In the genomic region with DNA sequence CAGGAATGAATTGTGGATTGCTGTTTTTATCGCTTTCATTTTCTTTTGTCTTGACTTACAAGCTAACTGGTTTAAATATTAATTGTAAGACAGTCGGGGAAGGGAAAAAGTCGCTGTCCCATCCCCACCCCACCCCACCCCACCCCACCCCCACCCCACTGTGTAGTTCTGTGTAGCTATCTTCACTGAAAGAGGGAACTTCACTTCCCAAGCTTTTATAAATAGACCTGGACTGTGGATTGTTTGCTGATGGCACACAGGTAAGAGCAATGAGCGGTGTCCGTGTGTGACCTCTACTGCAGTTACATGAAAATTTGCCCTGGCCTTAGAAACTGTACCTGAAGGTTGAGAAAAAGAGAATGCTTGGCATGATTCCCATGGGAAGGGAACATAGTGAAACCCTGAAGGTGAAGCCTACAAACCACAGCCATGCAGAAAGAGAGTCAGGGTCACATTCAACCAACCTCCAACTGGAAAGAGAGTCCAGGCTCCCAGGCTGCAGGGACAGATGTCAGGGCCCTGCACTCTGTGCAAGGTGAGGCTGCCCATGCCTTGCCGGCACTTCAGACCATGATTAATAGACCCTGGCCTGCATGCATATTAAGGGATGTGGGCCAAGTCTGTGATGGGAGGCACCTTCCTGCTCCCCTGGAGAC, we compare ENCODE assay signal across 18 mouse cellular contexts. TPM values are rescaled to one million over a fixed set of nuclear protein-coding genes. Genes with fewer than 3 reads are reported as not detected.
DNase-seq lines count a peak whose midpoint lies in the region; ATAC-seq and TF ChIP-seq lines count a peak whose summit lies in the region.
"Had no signal": no experiment of that assay in that cellular context is flagged by ENCODE, and none has a peak within 500 bp of the region (broad histone marks: within the 10 kb centered on the region; RNA-seq: fewer than 3 reads in every experiment).

No protein-coding gene starts in this region.

- ATAC-seq in intestine, embryonic 15.5 days, result peak; percentile 60
- no peak for ATAC-seq in monocyte, adult 5-6 weeks (replicated peaks; ENCODE audit: insufficient number of reproducible peaks, low FRiP score, low TSS enrichment, poor library complexity, severe bottlenecking)

- H3K79me2 ChIP-seq in heart, adult 2 months (replicated peaks; ENCODE audit: control insufficient read depth, insufficient read depth, low read length), result no peaks in the 10 kb centered on the region

- TF ChIP-seq CTCF in kidney, adult 2 months (conservative IDR thresholded peaks at IDR 0.05; ENCODE audit: insufficient read depth, insufficient read length, low read depth, low read length), result no peak
- TF ChIP-seq CTCF in small intestine, adult 2 months (IDR thresholded peaks at IDR 0.05; ENCODE audit: extremely low read depth, insufficient read length, insufficient replicate concordance, low read depth, low read length), result no peak
- no peak for TF ChIP-seq CTCF in heart, adult 2 months (IDR thresholded peaks at IDR 0.05)

- no peak overlapping the region for H3K4me2 ChIP-seq in intestine, embryonic 15.5 days (replicated peaks)

- peaks cover 26% of the 10 kb centered on the region for H3K4me1 ChIP-seq in intestine, embryonic 15.5 days (replicated peaks)
- H3K4me1 ChIP-seq in kidney, adult 2 months (ENCODE audit: control insufficient read depth, insufficient read depth, low read length), result peaks cover 40% of the 10 kb centered on the region
- H3K4me1 ChIP-seq in small intestine, adult 2 months (ENCODE audit: control insufficient read depth, insufficient read depth, insufficient read length, low read length), result peaks cover 37% of the 10 kb centered on the region; the same call in 1 of the 2 replicates
- H3K4me1 ChIP-seq in heart, adult 2 months (ENCODE audit: control insufficient read depth, insufficient read depth, low read length), result peaks cover 13% of the 10 kb centered on the region

- H3K9me3 ChIP-seq in intestine, embryonic 15.5 days, result no peaks in the 10 kb centered on the region
- H3K9me3 ChIP-seq: G1E; heart, embryonic 10.5 days; midbrain, embryonic 10.5 days had no signal

- 49% methylated on average over 6 of the region's 6 CpGs for WGBS in intestine, embryonic 15.5 days
- WGBS in kidney, adult 2 months, result 32% methylated on average over 6 of the region's 6 CpGs
- WGBS in small intestine, adult 2 months, result 36% methylated on average over 6 of the region's 6 CpGs
- WGBS in heart, adult 2 months, result 73% methylated on average over 6 of the region's 6 CpGs

- intact Hi-C loops in heart, adult 2 months (cut with DNase I), result no loop called here

- no peaks in the 10 kb centered on the region for H3K27me3 ChIP-seq in intestine, embryonic 15.5 days (replicated peaks)
- H3K27me3 ChIP-seq in kidney, adult 2 months (replicated peaks; ENCODE audit: control insufficient read depth, insufficient read depth, low read length), result no peaks in the 10 kb centered on the region
- no peaks in the 10 kb centered on the region for H3K27me3 ChIP-seq in small intestine, adult 2 months (ENCODE audit: control insufficient read depth, insufficient read depth, low read length)
- no peaks in the 10 kb centered on the region for H3K27me3 ChIP-seq in heart, adult 2 months (ENCODE audit: control insufficient read depth, insufficient read depth, low read length)

- H3K9ac ChIP-seq in intestine, embryonic 15.5 days, result no peak overlapping the region
- no peak overlapping the region for H3K9ac ChIP-seq in heart, adult 2 months (ENCODE audit: low read depth, low read length)

- H3K36me3 ChIP-seq in intestine, embryonic 15.5 days, result peaks cover 3% of the 10 kb centered on the region; the same call in 1 of the 2 replicates
- H3K36me3 ChIP-seq in kidney, adult 2 months (ENCODE audit: control insufficient read depth, insufficient read depth, low read length), result 0 out of 2 replicates have a peak, but pooled peaks cover 1% of the 10 kb centered on the region
- H3K36me3 ChIP-seq in small intestine, adult 2 months (ENCODE audit: control insufficient read depth, insufficient read depth, low read length), result peaks cover 12% of the 10 kb centered on the region
- no peaks in the 10 kb centered on the region for H3K36me3 ChIP-seq in heart, adult 2 months (ENCODE audit: control insufficient read depth, insufficient read depth, low read length)
- H3K36me3 ChIP-seq: G1E; heart, embryonic 10.5 days; midbrain, embryonic 10.5 days had no signal

- H3K27ac ChIP-seq in intestine, embryonic 15.5 days, result peak overlapping the region; percentile 56
- peak overlapping the region; percentile 89 for H3K27ac ChIP-seq in kidney, adult 2 months (ENCODE audit: insufficient read depth, low read depth, low read length)
- H3K27ac ChIP-seq in small intestine, adult 2 months (ENCODE audit: insufficient read depth, low read depth, low read length), result peak overlapping the region; percentile 99
- no peak overlapping the region for H3K27ac ChIP-seq in heart, adult 2 months
- H3K27ac ChIP-seq: heart, embryonic 10.5 days; left cerebral cortex, adult 2 months; midbrain, embryonic 10.5 days had no signal

- no peak for TF ChIP-seq POLR2A in kidney, adult 2 months (IDR thresholded peaks at IDR 0.05; ENCODE audit: low read depth, low read length)
- no peak for TF ChIP-seq POLR2A in small intestine, adult 2 months (IDR thresholded peaks at IDR 0.05; ENCODE audit: low read depth, low read length)
- no peak for TF ChIP-seq POLR2A in heart, adult 2 months (IDR thresholded peaks at IDR 0.05; ENCODE audit: insufficient read depth, low read depth, low read length)

- peak; percentile 75 for DNase-seq in kidney, adult 2 months
- DNase-seq in kidney, postnatal 36 days, result peak; percentile 47 to 58
- DNase-seq in neural tube, embryonic 10.5 days (ENCODE audit: extremely low spot score, low spot score), result no peak
- no peak for DNase-seq in heart, adult 2 months
- DNase-seq: adrenal gland, adult 2 months; cerebellum, adult 2 months; gastrocnemius, postnatal 14 days; heart, postnatal 4 days; lung, postnatal 14 days; thymus, adult 2 months had no signal

- no peak overlapping the region for H3K4me3 ChIP-seq in intestine, embryonic 15.5 days (replicated peaks)
- H3K4me3 ChIP-seq in kidney, adult 2 months (ENCODE audit: insufficient read depth, low read depth, low read length), result no peak overlapping the region
- peak overlapping the region; percentile 7; the same call in 1 of the 2 replicates for H3K4me3 ChIP-seq in small intestine, adult 2 months (ENCODE audit: low read depth, low read length)
- no peak overlapping the region for H3K4me3 ChIP-seq in heart, adult 2 months
- H3K4me3 ChIP-seq: heart, embryonic 10.5 days; left cerebral cortex, adult 2 months; midbrain, embryonic 10.5 days; myocyte had no signal

- TF ChIP-seq EP300 in heart, adult 2 months (IDR thresholded peaks at IDR 0.05; ENCODE audit: insufficient read depth, low read depth, low read length), result no peak

RNA-seq across cellular contexts. Expression of a gene that starts 23.8 kb away (rescaled TPM):
- polyA plus RNA-seq in intestine, embryonic 15.5 days (2015; fragmentation: Nextera tagmentation; extraction: Ambion mirVana), result 29.6 and 37.5 TPM in 2 replicates
- polyA plus RNA-seq in kidney, adult 2 months (2012; rRNA removed), result 54.6 and 59.7 TPM in 2 replicates
- 106 and 209 TPM in 2 replicates for polyA plus RNA-seq in small intestine, adult 2 months (2012; rRNA removed)
- total RNA-seq in monocyte, adult 5-6 weeks (2017), result 24.7 to 64.2 TPM (median 57.8 TPM) in 3 replicates
- total RNA-seq in heart, adult 2 months (2021), result 10 to 100 TPM; 14.6 to 16.1 TPM
- 21.5 and 30.3 TPM in 2 replicates for polyA plus RNA-seq in heart, adult 2 months (2012; rRNA removed)

Comparison
In these comparisons a context has a peak if more than half of its experiments do, and no peak if none do; other contexts are left out.
1. DNase-seq: peak in kidney, adult 2 months (single experiment) and kidney, postnatal 36 days (2 of 2); none in neural tube, embryonic 10.5 days (single experiment) and heart, adult 2 months (0 of 2).